Mouse (Mus musculus) lung, postnatal 0 days (tissue): ENCODE measurements around the gene Slc7a15.

Source experiments
- CTCF ChIP-seq: IDR thresholded peaks from 2 replicates; pipeline ENCODE4 v1.5.1; 2016; ENCODE audit warnings: antibody characterized with exemption, mild to moderate bottlenecking
- EP300 ChIP-seq: IDR thresholded peaks from 2 replicates; pipeline ENCODE4 v1.6.1; 2016; ENCODE audit warnings: antibody characterized with exemption, mild to moderate bottlenecking, control low read depth

GRCm38 (mm10) chr12:8498591-8499000, 100.3 kb downstream of the Slc7a15 start:
- TF ChIP-seq CTCF (peak; percentile 38), EP300 (no peak)
